Mouse (Mus musculus) G1E (cell line): Measurements from ENCODE around the gene Lnx2. TPM values are rescaled to one million over a fixed set of nuclear protein-coding genes. Genes with fewer than 3 reads are reported as not detected.

Experiments
- ATAC-seq: 2 replicates; pipeline ENCODE4 v1.8.0; 2016; ENCODE audit warnings: mild to moderate bottlenecking; ENCODE audit not compliant: insufficient number of reproducible peaks, poor library complexity, low FRiP score, severe bottlenecking; ENCODE audit errors: extremely low read depth
- DNase-seq: peaks from one replicate; pipeline ENCODE4 v3.0.0; 2012; ENCODE audit warnings: low spot score
- H3K27me3 ChIP-seq: 2 replicates; pipeline ENCODE4 v1.6.1; 2012; ENCODE audit warnings: mild to moderate bottlenecking, low read length, inconsistent platforms; ENCODE audit not compliant: insufficient read depth
- H3K36me3 ChIP-seq: replicated peaks from 2 replicates; pipeline ENCODE3; 2012; ENCODE audit warnings: mild to moderate bottlenecking, inconsistent platforms
- H3K4me1 ChIP-seq: 2 replicates; pipeline ENCODE4 v1.6.1; 2012; ENCODE audit warnings: low read depth, low read length, inconsistent platforms, mixed read lengths; ENCODE audit not compliant: insufficient read depth
- H3K4me3 ChIP-seq: 2 replicates; pipeline ENCODE4 v1.5.1; 2012; ENCODE audit warnings: low read depth, mild to moderate bottlenecking, inconsistent platforms, low read length, moderate library complexity, mixed read lengths
- H3K9me3 ChIP-seq: replicated peaks from 2 replicates; pipeline ENCODE4 v1.6.1; 2012; ENCODE audit warnings: inconsistent platforms
- CTCF ChIP-seq: IDR thresholded peaks from 2 replicates; pipeline ENCODE4 v1.5.1; 2012; ENCODE audit warnings: low read depth, low read length, inconsistent platforms, mixed read lengths
- GATA1 ChIP-seq: IDR thresholded peaks from 2 replicates; pipeline ENCODE4 v1.6.1; 2012; ENCODE audit warnings: borderline replicate concordance, low read length, inconsistent platforms, mixed read lengths
- GATA2 ChIP-seq: IDR thresholded peaks from 2 replicates; pipeline ENCODE4 v1.6.1; 2012; ENCODE audit warnings: low read depth, low read length, inconsistent platforms, borderline replicate concordance
- POLR2AphosphoS5 ChIP-seq: IDR thresholded peaks from 2 replicates; pipeline ENCODE4 v1.6.1; 2012; ENCODE audit warnings: low read depth, low read length, inconsistent platforms; ENCODE audit not compliant: insufficient replicate concordance
- TAL1 ChIP-seq: conservative IDR thresholded peaks from 2 replicates; pipeline ENCODE4 v1.6.1; 2012; ENCODE audit warnings: low read depth, low read length, inconsistent platforms, mixed read lengths
- polyA plus RNA-seq: library from polyadenylated mRNA; stranded (reverse); fragments of >175 nt; gene quantifications from 2 replicates; pipeline ENCODE4 v1.2.3, GENCODE M21; 2012
- total RNA-seq, 2 experiments: library from RNA; stranded (forward) in 1 of 2; stranded (reverse) in 1 of 2; fragments of 200-1000 nt in 1 of 2; fragments of >200 nt in 1 of 2; fragmentation: Nextera tagmentation in 1 of 2; gene quantifications; 2 replicates each; pipeline ENCODE4 v1.2.3; 2014 to 2017

Lnx2 gene
- total and polyA plus RNA-seq, 3 experiments = 13.1 to 28.4 (median 18.8) TPM

DNA sequence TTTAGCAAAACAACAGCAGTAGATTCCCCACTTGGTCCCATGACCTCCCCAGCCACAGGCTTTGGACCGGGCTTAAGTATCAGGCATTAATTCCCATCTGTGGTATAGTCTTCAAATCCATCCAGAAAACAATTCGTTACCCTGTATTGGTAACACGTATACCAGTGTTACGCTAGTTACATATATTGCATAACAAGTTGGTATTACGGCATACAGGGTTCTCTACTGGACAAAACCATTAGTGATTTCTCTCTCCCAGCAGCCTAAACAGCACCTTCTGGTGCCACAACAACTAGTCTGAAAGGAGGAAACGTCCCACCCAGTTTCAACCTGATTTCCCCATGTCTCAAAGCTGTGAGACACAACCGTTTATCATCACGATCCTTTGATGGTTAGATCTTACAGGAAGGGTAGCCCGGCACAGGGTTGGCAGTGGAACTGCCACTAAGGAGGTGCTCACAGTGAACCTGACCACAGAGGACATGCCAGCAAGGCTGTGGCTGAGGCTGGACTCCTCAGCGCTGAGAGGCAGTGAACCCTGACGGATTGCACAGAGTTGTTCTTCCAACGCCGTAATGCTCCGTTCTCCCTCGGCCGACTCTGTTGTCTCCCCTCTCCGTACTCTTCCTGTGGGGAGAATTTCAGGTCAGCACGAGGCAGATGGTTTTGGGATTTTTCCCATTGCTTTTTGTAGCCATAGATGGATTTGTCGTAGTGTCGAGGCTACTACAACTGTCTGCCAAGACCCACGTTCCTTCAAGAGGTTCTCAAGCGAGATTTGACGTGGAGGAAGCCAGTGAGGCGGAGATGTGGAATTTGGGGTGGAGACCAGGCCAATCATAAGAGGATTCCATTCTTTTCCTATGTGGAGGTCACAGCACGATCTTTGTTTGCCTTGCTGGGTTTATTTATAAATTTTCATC, 102.3 kb downstream of the Lnx2 start:
- Histone ChIP-seq H3K27me3 (peaks cover 21% of the 10 kb centered on the region), H3K4me3 (no peak overlapping the region), H3K36me3 (no peaks in the 10 kb centered on the region), H3K9me3 (no peaks in the 10 kb centered on the region), H3K4me1 (no peaks in the 10 kb centered on the region)
- TF ChIP-seq TAL1 = no peak
- no peak for TF ChIP-seq GATA2
- TF ChIP-seq POLR2AphosphoS5 = no peak
- TF ChIP-seq CTCF = no peak
- TF ChIP-seq GATA1 = no peak
- no peak for ATAC-seq
- no peak for DNase-seq

DNA sequence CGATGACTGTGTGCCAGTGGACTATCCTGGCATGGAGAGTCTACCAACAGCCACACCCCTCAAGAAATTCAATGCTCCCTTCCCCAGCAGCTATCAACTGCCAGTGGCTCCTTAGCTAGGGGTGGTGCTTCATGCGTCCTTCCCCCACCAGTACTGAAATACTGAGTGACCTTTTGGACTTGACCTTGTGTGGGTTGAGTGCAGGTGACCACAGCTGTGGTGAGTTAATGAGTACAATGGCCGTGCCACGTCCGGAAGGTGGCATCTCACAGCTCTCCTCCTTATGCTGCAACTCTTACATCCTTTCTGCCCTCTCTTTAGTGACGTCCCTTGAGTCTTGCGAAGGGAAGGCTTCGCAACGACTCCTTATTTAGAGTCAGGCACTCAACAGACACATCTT, 103.0 kb downstream of the Lnx2 start:
- DNase-seq = no peak
- ATAC-seq = no peak

DNA sequence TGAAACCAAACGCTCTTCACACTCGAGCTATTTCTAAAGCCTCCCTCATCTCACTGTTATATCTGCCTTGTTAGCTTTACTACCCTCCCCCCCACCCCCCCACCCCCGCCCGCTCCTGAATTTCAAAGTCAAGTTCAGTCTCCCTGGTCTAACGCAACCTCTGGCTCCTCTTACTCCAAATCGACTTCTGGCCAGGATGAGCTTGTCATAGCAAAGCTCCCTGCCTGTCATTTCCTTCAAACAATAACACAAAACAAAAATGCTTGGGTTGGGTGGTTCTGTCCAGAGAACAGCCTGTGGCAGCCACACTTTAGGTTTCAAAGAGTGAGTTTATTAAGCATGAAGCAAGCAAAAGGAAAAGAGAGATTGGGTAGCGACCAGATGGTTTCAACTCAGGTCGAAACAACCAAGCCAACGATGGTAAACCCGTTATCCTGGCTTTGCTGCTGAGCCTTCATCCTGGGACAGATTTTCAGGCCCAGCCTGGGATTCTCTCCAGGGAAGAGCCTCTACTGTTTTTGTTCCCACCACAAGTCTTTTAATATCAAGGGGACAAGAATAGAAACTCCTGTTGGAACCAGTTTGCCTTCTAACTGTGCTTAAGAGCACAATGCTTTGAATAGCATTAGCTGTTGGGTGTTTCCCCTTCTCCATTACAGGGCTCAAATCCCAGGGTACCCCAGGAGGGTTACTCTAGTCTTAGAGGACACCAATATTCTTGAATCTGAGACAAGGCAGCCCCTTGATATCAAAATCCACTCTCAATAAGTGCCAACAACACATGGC, 104.4 kb downstream of the Lnx2 start:
- TF ChIP-seq POLR2AphosphoS5 (no peak), CTCF (no peak), GATA2 (no peak), TAL1 (no peak), GATA1 (no peak)
- no peak overlapping the region for H3K4me3 ChIP-seq
- no peak for ATAC-seq

More for the DNA sequence above, 103.0 kb downstream of the Lnx2 start:
- no peak for TF ChIP-seq POLR2AphosphoS5
- TF ChIP-seq TAL1 = no peak
- no peak for TF ChIP-seq GATA1
- TF ChIP-seq CTCF = no peak
- TF ChIP-seq GATA2 = no peak
- H3K4me1 ChIP-seq = no peaks in the 10 kb centered on the region
- no peak overlapping the region for H3K4me3 ChIP-seq
- H3K36me3 ChIP-seq = no peaks in the 10 kb centered on the region
- H3K9me3 ChIP-seq = no peaks in the 10 kb centered on the region
- H3K27me3 ChIP-seq = peaks cover 26% of the 10 kb centered on the region

DNA sequence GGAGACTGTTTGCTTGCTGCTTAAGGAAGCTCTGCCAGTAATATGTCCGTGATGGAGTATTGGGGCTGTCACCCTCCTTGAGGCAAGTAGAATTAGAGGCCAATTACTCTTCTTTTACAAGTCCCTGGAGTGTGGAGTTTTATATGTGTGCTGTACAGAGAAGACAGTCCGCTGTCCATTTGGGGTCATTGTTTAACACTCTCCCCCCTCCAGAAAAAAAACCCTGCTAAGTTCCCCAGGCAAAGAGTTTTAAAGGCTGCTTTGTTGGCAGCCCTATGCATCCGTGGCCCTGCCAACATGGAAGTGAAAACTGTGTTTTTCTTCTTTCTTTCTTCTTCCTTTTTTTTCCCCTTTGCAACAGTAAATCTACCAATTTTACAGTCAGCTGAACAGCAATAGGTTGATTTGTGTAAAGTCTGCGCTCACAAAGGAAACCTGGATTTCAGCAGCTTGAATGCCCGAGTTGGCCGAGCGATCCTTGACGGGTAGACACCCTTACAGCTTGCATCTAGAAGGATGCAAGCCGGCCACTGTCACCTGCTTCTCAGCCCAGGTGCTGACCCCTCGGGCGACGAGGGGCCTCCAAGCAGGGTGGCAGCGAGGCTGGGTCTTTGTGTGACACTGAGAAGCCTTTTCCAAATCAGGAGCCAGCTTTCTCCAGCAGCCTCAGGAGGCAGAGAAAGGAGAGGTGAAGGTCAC, 107.5 kb downstream of the Lnx2 start:
- H3K27me3 ChIP-seq = peaks cover 27% of the 10 kb centered on the region
- no peaks in the 10 kb centered on the region for H3K36me3 ChIP-seq
- no peak for TF ChIP-seq CTCF
- TF ChIP-seq TAL1 = no peak
- no peak for TF ChIP-seq GATA2
- TF ChIP-seq POLR2AphosphoS5 = no peak
- TF ChIP-seq GATA1 = no peak
- H3K4me3 ChIP-seq = no peak overlapping the region
- ATAC-seq = no peak
- H3K4me1 ChIP-seq = peaks cover 4% of the 10 kb centered on the region
- no peaks in the 10 kb centered on the region for H3K9me3 ChIP-seq
- no peak for DNase-seq

More for the DNA sequence above, 104.4 kb downstream of the Lnx2 start:
- no peaks in the 10 kb centered on the region for H3K4me1 ChIP-seq
- DNase-seq = no peak
- peaks cover 36% of the 10 kb centered on the region for H3K27me3 ChIP-seq
- H3K36me3 ChIP-seq = no peaks in the 10 kb centered on the region
- no peaks in the 10 kb centered on the region for H3K9me3 ChIP-seq

Other genes starting within 250 kb of the Lnx2 start
- 2,344 and 2,765 TPM in 2 replicates for gene Rpl21, start 243.7 kb downstream of the Lnx2 start, total RNA-seq (2014; fragmentation: Nextera tagmentation)
- 1,460 and 1,729 TPM in 2 replicates for gene Rpl21, start 243.7 kb downstream of the Lnx2 start, total RNA-seq (2017)
- gene Rpl21, start 243.7 kb downstream of the Lnx2 start, polyA plus RNA-seq = 302 and 388 TPM in 2 replicates
- gene Rasl11a, start 231.5 kb downstream of the Lnx2 start, total RNA-seq (2014; fragmentation: Nextera tagmentation) = 19.7 and 24.1 TPM in 2 replicates
- gene Rasl11a, start 231.5 kb downstream of the Lnx2 start, total RNA-seq (2017) = 126 and 139 TPM in 2 replicates
- 86.7 and 87.5 TPM in 2 replicates for gene Rasl11a, start 231.5 kb downstream of the Lnx2 start, polyA plus RNA-seq
- gene Gtf3a, start 127.9 kb downstream of the Lnx2 start, total RNA-seq (2014; fragmentation: Nextera tagmentation) = 172 and 200 TPM in 2 replicates
- 193 and 222 TPM in 2 replicates for gene Gtf3a, start 127.9 kb downstream of the Lnx2 start, total RNA-seq (2017)
- 214 and 270 TPM in 2 replicates for gene Gtf3a, start 127.9 kb downstream of the Lnx2 start, polyA plus RNA-seq
- gene Mtif3, start 112.8 kb downstream of the Lnx2 start, total RNA-seq (2014; fragmentation: Nextera tagmentation) = 11.5 and 14.4 TPM in 2 replicates
- gene Mtif3, start 112.8 kb downstream of the Lnx2 start, total RNA-seq (2017) = 27.5 and 28.9 TPM in 2 replicates
- gene Mtif3, start 112.8 kb downstream of the Lnx2 start, polyA plus RNA-seq = 4.8 and 7.6 TPM in 2 replicates
- 107 and 124 TPM in 2 replicates for gene Polr1d, start 464 bp upstream of the Lnx2 start, total RNA-seq (2014; fragmentation: Nextera tagmentation)
- gene Polr1d, start 464 bp upstream of the Lnx2 start, total RNA-seq (2017) = 186 and 188 TPM in 2 replicates
- 113 and 131 TPM in 2 replicates for gene Polr1d, start 464 bp upstream of the Lnx2 start, polyA plus RNA-seq
- not detected in 2 replicates for gene Gsx1, start 112.1 kb upstream of the Lnx2 start, total RNA-seq (2014; fragmentation: Nextera tagmentation)
- 0.12 TPM in 1 of 2 replicates, not detected in the other for gene Gsx1, start 112.1 kb upstream of the Lnx2 start, total RNA-seq (2017)
- not detected in 2 replicates for gene Gsx1, start 112.1 kb upstream of the Lnx2 start, polyA plus RNA-seq
- gene Pdx1, start 193.4 kb upstream of the Lnx2 start, total RNA-seq (2014; fragmentation: Nextera tagmentation) = not detected in 2 replicates
- 0.12 TPM in 1 of 2 replicates, not detected in the other for gene Pdx1, start 193.4 kb upstream of the Lnx2 start, total RNA-seq (2017)
- not detected in 2 replicates for gene Pdx1, start 193.4 kb upstream of the Lnx2 start, polyA plus RNA-seq
- not detected in 2 replicates for gene Cdx2, start 230.7 kb upstream of the Lnx2 start, total RNA-seq (2014; fragmentation: Nextera tagmentation)
- gene Cdx2, start 230.7 kb upstream of the Lnx2 start, total RNA-seq (2017) = not detected in 2 replicates
- not detected in 2 replicates for gene Cdx2, start 230.7 kb upstream of the Lnx2 start, polyA plus RNA-seq
- not detected in 2 replicates for gene Urad, start 245.9 kb upstream of the Lnx2 start, total RNA-seq (2014; fragmentation: Nextera tagmentation)
- 0.17 TPM in 1 of 2 replicates, not detected in the other for gene Urad, start 245.9 kb upstream of the Lnx2 start, total RNA-seq (2017)
- gene Urad, start 245.9 kb upstream of the Lnx2 start, polyA plus RNA-seq = not detected in 2 replicates